Comparison of ENCODE assay signal across 20 mouse cellular contexts in the genomic region with DNA sequence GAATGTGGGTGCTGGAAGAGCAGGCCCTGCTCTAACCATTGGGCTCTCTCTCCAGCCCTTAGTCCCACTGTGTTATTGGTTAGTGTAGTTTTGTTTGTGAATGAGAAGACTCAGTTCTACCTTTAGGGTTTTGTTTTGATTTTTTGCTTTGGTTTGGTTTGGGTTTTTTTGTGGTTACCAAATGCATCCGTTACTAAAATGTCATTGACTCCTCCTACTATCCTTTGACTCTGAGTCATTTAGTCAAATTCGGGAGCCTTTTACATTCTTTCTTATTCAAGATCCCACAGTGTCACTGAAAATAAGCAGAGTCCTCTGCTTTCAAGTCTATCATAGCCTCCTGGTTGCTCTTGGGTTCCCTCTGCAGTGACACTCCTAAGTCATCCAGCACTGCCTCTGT. TPM values are rescaled to one million over a fixed set of nuclear protein-coding genes. Genes with fewer than 3 reads are reported as not detected.
A peak's percentile ranks its signal among the peaks of the same experiment; 100 is the strongest.
DNase-seq lines count a peak whose midpoint lies in the region; ATAC-seq lines count a peak whose summit lies in the region.
"Had no signal": no experiment of that assay in that cellular context is flagged by ENCODE, and none has a peak within 500 bp of the region (broad histone marks: within the 10 kb centered on the region; RNA-seq: fewer than 3 reads in every experiment).

No protein-coding gene starts in this region.

- DNase-seq in CD4-positive helper T cell, adult 2 months (ENCODE audit: low read depth, low spot score): peak; percentile 62
- peak; percentile 6 for DNase-seq in T-cell, adult 2 months (ENCODE audit: low spot score)
- DNase-seq in adrenal gland, adult 18-20 months (ENCODE audit: low spot score in 2 of 2): no peak
- DNase-seq in urinary bladder, postnatal 4 days (ENCODE audit: low spot score in 2 of 2): no peak
- DNase-seq in ovary, postnatal 36 days (ENCODE audit: low spot score): no peak
- DNase-seq: adrenal gland, adult 2 months; adrenal gland, postnatal 25 days; B cell, adult 2 months; cerebellum, adult 11 months; cerebellum, adult 8-10 months; cerebellum, postnatal 14 days; gastrocnemius, postnatal 10 days; heart, adult 18-20 months; heart, postnatal 14 days had no signal

- ATAC-seq in inflammation-experienced regulatory T-cells, adult 6 months: peak; percentile 86
- ATAC-seq: forebrain, embryonic 15.5 days; hindbrain, postnatal 0 days; intestine, embryonic 16.5 days had no signal

RNA-seq across cellular contexts. Expression of a gene that starts 29.8 kb away (rescaled TPM):
- polyA plus RNA-seq in inflammation-experienced regulatory T-cells, adult 6 months (2017; shearing (Covaris generic)): 1 to 10 TPM; 1.7 to 6.1 (median 3.3) TPM
- 1 to 10 TPM in 1 of 2 experiments, under 1 TPM in 1; 0.93 to 1.4 TPM for total RNA-seq in adrenal gland, adult 18-20 months (2021)

RNA-seq across cellular contexts. Expression of a gene that starts 36.2 kb away (rescaled TPM):
- 1 to 10 TPM; 5.5 to 6.3 (median 5.8) TPM for polyA plus RNA-seq in inflammation-experienced regulatory T-cells, adult 6 months (2017; shearing (Covaris generic))
- 10 to 100 TPM; 21.1 to 23.1 TPM for total RNA-seq in adrenal gland, adult 18-20 months (2021)

RNA-seq across cellular contexts. Expression of a gene that starts 44.4 kb away (rescaled TPM):
- polyA plus RNA-seq in inflammation-experienced regulatory T-cells, adult 6 months (2017; shearing (Covaris generic)): 10 to 100 TPM; 37.9 to 88.5 (median 58.2) TPM
- 100 to 1,000 TPM; 109 to 127 TPM for total RNA-seq in adrenal gland, adult 18-20 months (2021)

RNA-seq across cellular contexts. Expression of a gene that starts 55.4 kb away (rescaled TPM):
- not detected for polyA plus RNA-seq in inflammation-experienced regulatory T-cells, adult 6 months (2017; shearing (Covaris generic))
- 10 to 100 TPM; 47.6 to 51.9 TPM for total RNA-seq in adrenal gland, adult 18-20 months (2021)
- total RNA-seq: G1E; hematopoietic stem cell, adult 5-6 weeks had no signal
- polyA plus RNA-seq: G1E had no signal

Comparison
In these comparisons a context has a peak if more than half of its experiments do, and no peak if none do; other contexts are left out.
1. DNase-seq: peak in CD4-positive helper T cell, adult 2 months (single experiment) and T-cell, adult 2 months (single experiment); none in adrenal gland, adult 18-20 months (0 of 2), urinary bladder, postnatal 4 days (0 of 2) and ovary, postnatal 36 days (single experiment).